Mouse (Mus musculus): ENCODE results near the gene Ube2o.
A peak's percentile ranks its signal among the peaks of the same experiment; 100 is the strongest.

- no peak for TF ChIP-seq CTCF (IDR thresholded peaks at IDR 0.05; ENCODE audit: control insufficient read depth, insufficient read depth, insufficient read length)
- TF ChIP-seq MYOG (IDR thresholded peaks at IDR 0.05; ENCODE audit: control insufficient read depth, extremely low read depth, insufficient read length), result no peak
- TF ChIP-seq USF1 (IDR thresholded peaks at IDR 0.05; ENCODE audit: low read depth), result no peak
- peak; percentile 86 for TF ChIP-seq CEBPB (IDR thresholded peaks at IDR 0.05; ENCODE audit: low read depth)
- TF ChIP-seq MAX (IDR thresholded peaks at IDR 0.05), result peak; percentile 74
Measured at GRCm38 (mm10) chr11:116518482-116518881, 62.8 kb downstream of the Ube2o start.
